Mouse (Mus musculus): Measurements from ENCODE around the gene Tmem266. TPM values are rescaled to one million over a fixed set of nuclear protein-coding genes. Genes with fewer than 3 reads are reported as not detected.

Tmem266 gene
- total RNA-seq, 2 experiments from 2014 or later: 2.5 to 2.9 TPM

DNA sequence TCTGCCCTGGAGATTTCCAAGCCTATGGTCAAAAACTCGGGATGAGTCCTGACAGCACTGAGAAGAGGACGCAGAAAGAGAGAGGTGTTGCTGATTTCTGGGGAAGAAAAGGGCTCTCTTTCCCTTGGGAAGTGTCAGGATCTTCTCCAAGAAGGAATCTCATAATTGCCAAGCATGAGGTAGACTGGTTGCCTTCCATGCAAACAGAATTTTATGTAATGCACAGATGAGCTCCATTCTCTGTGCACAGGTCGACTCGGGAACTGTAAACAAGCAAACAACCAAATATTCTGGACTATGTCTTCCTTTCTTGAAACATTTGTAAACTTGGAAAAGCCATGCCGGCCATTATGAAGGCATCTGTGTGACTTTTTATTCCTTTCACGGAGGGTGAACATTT, 2.7 kb downstream of the Tmem266 start:
- no peak for DNase-seq

DNA sequence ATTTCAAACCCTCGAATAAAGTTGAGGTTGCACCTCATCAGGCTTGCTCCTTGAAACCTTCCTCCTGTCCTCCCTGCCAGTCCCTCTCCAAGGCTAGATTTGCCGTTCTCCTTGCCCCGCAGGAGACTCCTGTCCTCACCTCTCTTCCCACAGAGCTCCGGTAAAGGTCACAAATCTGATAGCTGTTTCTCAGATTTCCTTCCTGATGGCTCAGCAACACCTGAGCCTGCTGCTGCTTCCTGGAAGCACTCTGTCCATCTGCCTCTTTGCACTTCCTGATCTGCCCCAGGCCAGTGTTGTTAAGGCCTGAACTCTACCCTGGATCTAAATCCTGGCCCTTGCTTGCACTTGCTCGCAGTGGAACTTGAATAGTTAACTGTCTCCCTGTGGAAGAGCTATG, 5.8 kb downstream of the Tmem266 start:
- no peak for DNase-seq

DNA sequence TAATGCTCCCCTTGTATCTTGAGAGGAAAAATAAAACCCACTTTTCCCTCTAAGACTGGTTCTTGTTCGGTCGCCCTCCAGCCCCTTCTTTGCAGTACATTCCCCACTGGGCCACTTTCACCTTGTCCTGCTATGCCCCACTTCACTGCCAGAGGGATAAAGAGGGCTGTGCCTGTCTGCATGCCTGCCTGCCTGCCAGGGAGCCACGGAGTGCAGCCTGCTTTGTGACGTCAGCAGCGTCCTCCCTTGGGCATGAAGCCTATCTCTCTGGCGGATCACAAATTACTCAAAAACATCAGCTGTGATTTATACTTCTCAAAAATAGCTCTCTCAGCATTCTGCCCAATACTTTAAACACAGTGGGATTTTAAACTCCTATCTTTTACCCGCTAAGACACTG, 6.2 kb downstream of the Tmem266 start:
- peak; percentile 30 to 33 for DNase-seq

DNA sequence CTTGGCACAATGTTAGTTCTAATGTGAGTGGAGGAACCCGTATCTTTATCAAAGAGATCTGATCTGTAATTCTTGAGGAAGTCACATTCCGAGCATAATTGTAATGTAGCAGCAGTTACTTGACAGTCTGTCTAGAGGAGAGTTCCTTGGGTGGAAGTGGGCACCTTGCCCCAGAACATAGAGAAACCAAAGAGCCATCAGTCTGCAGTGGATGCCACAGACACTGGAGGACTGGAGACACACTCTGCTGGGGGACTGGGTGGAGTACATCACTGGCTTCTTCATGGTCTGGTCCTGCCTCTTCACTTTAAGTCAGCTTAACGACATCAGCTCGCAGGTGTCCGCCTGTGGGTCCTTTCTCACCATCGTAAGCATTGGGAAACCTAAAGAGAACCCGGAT, 17.5 kb downstream of the Tmem266 start:
- DNase-seq: no peak

DNA sequence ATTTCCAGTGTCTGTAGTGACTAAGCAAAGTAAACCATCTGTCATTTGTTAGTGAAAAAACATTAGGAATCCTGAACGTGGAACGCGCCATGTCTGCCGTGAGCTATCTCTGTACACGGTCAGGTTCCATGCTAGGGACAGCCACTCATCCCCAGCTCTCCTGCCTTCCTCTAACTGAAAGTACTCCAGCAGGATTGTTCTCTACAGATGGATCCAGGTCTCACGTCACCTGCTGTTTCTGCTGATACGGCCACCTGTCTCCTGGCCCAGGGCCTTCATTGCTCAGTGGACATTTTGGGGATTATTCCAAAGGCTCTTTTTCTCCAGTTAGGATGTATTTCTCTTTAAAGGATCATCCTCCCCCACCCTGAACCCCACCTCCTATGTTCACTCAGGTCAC, 18.6 kb downstream of the Tmem266 start:
- no peak for DNase-seq

DNA sequence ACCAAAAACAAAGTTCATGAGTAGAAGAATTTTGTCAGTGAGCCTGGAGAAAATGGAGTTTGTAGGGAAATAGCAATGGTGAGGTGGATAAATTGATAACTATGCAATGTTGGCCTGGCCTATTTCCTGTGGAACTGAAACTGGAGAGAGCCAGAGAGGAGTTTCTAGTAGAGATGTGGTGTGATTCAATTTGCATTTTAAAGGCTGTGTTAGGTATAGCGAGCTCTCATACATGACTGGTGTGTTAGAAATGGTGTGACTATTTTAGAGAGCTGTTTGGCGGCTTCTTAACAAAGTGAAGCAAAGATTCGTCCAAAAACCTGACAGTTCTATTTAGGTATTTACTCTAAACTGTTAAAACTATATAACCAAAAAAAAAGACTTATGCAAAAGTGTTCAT, 22.0 kb downstream of the Tmem266 start:
- no peak for DNase-seq

DNA sequence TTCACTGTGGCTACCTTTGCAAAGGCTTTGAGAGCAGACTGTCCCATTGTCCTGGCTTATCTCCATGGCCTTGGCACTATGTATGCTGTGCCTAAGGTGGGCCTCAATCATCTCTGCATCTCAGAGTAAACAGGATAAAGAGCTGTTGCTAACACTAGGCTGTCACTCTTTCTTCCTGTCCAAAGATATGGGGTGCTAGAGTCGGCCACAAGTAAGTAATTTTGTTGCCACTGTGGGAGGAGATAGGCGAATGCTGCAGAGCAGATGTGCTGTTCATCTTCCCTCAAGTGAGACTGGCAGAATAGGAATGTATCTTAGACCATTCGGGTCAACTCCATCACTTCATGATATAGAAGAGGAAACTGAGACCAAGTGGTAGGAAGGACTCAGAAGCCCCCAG, 28.0 kb downstream of the Tmem266 start:
- no peak for DNase-seq

DNA sequence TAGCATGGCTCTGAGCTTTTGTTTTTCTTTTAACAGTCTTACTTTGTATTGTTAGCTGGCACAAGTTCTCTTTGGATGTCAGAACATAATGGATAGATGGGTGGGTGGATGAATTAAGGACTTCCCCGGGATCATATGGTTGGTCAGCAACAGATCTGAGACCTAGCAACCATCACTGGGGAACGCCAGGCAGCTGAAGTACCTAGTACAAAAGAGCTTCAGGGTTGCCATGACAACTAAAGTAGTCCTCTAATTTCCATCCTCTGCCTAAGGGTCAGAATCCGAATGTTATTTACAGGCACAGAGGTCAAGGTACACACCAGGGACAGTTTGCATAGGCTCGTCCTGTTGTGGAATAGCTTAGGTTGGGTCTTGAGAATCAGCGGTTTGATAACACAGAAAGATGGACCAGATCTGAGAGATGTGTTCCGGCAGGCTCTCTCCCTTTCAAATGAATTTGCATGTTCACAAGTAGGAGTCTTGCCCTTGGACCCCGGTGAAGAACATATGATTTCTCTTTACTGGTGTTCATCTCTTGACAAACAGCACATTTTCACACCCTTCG, 28.6 kb downstream of the Tmem266 start:
- no peak for DNase-seq

DNA sequence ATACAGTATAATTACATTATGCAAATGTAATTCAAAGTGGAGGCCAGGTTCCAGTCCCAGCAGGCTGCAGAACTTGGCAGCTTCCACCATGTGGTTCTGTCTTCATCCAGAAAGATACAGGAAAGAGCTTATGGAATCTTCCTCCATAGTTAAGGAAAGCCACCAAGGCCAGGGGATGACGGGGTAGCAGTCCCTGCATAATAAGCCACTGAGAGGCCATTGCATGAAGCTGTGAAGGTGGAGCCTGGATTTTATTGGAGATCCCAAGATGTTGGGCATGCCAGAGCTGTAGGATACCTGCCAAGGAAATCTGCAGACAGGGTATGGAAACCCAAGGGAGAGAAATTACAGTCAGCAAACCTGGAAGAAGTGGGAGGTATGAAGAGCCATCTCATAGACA, 30.5 kb downstream of the Tmem266 start:
- DNase-seq: no peak

DNA sequence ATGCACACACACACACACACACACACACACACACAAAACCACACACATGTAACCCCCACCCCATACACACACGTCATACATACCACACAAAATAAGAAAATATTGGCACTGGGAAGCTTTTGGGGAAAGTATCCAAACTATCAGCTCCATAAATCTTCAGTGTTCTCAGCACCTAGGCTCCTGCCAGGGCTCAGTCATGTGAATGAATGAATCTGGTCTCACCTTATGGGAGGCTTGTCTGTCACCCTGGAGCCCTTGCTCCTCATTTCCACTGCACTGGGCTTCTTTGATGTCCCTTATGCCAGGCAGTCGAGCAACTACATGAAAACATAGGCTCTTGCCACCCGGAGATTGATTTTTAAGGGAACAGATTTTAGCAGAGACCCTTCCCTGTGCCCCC, 33.7 kb downstream of the Tmem266 start:
- DNase-seq: no peak

DNA sequence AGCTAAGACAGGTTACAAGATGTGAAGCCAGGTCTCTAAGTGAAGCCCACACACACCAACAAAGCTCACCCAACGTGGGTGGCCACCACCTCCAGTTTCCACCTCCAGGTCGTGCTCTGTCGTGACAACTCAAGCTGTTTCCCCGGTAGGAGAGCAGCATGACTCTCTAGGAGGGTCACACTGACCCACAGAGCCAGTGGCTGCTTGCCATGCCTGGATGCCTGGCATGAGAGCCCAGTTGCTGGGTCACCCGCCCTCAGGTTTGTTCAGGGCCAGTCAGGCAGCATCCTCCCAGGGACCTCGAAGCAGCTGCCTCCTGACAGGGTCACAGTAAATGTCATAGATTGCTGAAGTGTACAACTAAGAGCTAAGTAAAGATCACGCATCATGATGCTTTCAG, 34.1 kb downstream of the Tmem266 start:
- DNase-seq: peak; percentile 8 to 18

DNA sequence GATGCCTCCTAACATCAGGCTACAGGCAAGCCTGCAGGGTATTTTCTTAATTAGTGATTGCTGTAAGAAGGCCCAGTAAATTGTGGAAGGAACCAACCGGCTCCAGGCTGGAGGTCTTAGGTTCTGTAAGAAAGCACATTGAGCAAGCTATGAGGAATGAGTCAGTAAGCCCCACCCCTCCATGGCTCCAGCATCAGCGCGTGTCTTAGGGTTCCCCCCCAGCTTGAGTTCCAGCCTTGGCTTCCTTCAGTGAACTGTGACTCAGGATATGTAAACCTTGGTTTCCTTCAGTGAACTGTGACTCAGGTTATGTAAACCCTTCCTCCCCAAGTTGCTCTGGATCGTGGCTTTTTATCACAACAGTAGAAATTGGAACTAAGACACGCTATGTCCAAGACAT, 35.3 kb downstream of the Tmem266 start:
- no peak for DNase-seq

DNA sequence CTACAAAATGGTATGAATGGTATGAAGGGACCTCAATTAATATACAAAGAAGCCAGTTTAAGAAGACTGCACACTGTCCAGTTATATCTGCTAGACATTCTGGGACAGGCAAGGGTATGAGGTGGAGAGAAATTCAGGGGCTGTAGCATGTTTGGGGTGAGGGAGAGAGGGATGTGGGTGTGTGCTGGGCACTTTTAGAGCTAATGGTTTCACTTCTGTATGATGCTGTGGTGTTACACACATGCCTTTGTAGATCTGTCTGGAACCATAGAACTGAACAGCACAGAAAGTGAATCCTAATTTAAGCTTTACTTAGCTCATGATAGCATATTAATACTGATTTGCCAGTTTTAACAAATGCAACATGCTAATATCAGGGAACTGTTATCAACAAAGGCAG, 37.0 kb downstream of the Tmem266 start:
- DNase-seq: no peak

DNA sequence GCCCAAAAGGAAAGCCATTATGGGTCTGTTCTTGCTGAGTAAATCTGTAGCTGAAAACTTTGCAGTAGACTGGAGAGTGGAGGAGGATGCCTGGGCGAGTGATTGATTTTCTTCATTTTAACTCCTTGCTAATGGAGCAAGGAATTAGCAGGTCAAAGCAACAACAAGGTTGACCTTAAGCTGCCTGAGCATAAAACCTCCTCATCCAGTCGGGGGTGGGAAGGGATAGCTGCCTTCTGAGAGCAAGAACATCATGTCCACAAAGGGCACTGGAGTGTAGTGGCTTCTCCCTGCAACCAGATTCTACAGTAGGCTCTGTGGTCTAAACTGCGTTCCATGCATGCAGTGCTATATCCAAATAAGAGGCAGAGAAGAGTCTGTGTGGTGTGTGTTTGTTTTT, 41.3 kb downstream of the Tmem266 start:
- no peak for DNase-seq

DNA sequence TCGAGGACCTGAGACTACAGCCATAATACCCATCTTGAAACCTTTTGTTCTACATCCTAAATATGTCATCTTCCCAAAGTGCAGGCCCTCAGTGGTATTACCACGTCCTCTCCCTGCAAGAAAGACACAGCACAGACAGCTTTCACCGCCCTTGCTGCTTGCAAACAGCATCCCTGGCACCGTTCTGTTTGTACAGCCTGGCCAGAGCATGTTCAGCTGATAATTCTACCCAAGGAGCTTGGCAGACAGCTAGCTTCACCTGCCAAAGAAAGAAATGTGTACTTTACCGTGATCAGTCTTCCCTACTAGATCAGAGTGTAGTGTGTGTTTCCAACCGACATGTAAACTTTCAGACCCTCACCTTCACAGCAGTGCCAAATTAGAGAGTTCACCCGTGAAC, 45.2 kb downstream of the Tmem266 start:
- DNase-seq: no peak

DNA sequence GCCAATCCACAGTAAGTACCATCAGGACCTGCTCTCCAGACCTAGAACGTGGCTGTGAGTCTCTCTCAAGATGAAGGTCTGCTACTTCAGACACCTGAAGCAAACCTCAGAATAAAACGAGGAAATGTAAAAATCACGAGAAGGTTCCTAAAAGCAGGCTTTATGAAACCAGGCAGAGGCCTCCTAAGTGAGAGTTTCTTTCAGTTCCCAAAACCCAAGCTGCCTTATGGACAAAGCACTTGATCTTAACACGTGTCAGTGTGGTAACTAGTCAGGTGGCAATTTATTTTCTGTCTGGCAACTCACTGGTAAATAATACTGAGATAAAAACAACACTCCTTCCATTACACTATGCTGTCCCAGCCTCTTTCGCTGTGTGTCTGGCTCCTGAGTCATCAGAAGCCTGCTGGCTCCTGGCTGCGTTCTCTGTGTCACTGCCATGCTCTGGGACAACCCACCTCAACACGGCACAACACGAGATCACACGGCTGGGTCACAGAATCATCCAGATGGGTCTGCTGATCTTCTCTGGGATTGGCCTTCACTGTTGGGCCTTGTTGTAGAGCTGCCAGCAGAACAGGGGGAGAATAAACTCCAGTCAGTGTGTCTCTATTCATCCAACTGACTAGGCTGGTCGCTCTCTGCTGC, 51.0 kb downstream of the Tmem266 start:
- no peak for DNase-seq

DNA sequence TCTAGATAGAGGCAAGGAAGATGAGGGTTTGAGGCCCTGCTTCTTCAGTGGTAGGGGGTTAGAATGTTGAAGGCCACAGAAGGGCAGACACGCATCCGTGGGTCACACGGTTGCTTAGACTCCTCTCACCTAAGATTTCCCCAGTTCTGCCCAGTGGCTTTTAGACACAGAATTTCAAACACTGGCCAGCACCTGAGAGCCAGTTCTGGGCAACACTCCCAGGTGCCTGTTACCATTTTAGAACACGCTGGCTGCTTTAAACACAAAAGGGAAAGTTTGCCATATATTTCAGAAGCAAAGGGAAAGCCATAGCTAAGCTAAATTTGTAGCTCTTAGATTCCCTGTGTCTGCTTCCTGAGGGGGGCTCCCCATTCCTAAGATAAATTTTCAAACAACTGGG, 54.7 kb downstream of the Tmem266 start:
- no peak for DNase-seq

DNA sequence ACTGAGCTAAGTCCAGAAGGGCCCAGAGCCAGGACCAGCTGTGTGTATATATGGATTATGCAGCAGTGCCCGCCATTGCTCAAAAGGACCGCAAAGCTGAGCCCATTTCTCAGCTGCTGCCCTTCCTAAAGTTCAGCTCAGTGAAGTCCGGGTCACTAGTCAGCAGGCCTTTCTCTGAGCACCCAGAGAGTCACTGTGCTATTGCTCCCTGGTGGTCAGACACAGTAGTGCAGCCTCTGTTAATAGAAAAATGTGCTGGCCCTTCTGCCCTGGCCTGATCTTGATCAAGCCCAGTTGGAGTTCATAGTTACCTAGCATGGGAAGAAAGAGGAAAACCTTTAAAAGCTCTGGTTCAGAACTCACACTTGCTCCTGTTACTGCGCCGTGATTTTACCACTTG, 55.7 kb downstream of the Tmem266 start:
- DNase-seq: peak in 1 of 2 experiments; percentile 39

DNA sequence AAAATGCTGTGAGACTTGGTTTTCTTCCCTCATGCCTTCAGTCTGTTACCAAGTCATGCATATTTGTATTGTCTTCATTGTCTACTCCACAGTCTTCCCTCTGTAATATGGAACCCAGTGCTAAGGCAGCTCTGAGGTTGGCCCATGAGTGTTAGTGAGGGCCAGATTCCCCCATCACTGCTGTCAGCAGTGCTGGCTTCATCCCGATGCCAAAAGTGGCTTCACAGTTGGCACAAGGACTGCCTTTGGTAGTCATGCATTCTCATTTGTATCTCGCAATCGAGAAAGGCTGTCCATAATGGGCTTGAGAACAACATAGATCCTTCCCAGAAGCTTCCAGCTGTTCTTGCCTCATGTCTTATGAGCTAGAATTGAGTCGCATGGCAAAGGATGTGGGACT, 59.4 kb downstream of the Tmem266 start:
- DNase-seq: no peak

DNA sequence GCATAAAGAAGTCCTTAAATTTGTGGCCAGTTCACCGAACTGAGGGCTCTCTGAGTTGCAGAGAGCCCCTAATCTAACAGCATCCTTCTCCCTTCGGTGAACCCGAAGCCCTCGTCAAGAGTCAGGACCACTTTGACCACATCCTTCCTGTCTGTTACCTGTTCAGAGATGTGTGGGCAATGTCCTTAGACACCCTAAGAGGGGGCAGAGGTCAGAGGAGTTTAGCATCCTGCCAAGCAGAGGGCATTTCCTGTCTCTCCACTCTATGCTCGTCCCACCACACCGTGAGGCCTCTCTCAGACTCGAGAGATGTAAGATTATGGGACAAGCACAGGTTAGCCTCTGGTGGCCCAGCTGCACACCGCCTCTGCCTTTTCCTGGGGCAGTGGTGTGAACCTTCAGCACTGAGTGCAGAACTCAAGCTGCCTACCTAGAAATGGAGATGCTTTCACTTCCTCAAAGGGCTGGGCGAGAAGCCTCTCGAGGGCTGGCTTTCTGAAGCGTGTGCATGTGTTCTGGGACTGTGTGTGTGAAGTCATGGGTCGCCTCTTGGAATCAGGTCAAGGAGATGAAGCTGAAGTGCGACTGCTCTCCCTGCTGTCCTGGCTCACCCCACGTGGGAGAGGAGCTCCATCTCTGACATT, 61.3 kb downstream of the Tmem266 start:
- peak in 1 of 2 experiments; percentile 15 for DNase-seq

DNA sequence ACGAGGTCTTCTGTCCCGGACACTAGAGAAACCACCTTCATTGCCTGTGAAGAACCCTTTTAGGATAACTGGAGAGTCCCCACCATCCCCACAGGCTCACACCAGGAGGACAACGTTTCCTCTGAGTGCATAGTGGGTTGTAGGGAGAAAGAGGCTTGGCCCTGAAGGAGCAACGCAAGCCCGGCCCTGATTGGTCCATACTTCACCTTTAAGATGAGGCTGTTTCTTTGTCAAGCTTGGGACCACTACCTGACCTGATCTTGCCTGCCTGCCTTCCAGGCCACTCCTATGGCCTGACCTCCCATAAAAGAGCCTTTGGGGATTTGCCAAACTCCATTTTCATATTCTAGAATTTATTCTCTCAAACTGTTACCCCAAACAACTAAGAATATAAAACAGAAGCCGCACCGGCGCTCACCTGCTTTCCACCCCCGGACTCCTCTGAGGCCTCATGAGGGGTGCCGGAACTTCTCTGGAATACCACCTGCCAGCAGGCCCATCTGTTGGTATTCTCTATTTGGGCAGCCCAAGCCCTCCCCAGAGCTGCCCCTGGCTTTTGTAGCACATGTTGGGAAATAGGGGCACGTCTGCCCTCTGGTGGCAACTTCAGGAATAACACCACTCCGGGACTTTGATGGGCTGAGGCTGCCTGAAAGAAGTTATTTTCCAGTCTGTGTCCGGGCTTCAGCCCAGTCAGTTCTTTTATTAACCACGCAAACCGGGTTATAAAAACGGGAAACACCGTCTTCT, 65.4 kb downstream of the Tmem266 start:
- peak; percentile 58 to 88 for DNase-seq

DNA sequence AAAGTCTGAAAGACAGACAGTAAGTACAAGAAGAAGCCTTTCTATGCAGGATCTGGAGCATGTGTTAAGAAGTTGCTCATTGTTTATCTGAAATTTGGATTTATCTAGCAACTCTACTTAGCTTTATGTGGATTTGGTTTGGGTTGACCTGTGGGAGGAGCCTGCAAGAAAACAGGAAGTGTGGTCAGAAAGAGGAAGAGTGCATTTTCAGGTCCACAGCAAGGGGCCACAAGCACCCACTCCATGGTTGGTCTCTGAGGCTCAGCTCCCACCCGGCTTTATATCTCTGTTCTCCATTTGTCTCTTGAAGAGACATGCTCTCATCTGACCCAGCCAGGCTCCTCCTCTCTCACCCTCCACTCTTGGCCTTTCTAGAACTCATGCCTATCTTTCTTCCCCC, 68.9 kb downstream of the Tmem266 start:
- DNase-seq: no peak

DNA sequence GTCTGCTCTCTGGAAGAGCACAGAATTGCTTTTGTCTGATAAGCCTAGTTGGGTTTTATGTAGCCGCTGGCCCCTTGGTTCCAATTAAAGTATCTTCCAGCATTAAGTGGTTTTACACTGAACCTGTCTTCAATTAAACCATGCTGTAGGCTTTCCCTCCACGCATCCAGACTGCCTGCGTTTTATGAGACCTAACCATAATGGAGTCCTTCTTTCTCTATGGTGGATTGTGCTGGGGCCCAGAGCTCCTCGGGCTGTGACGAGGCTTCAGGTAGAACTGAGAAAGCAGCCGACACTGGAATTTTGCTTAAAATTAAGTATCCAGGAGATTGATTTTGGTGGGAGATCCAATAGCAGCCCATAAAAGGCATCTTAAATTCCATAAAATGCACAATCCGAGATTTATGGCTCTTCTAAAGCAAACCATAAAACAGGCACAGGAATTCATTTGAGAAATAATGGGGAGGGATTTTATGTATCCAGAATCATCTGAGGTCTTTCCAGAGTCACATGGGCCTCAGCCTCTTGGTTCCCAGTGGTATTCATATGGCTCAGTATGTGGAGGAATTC, 72.4 kb downstream of the Tmem266 start:
- no peak for DNase-seq

All from heart, adult 18-20 months (tissue).